In genomic region chr1:172364684-172365083, GRCm38 (mm10) we compare ENCODE assay signal across 8 mouse cellular contexts. TPM values are rescaled to one million over a fixed set of nuclear protein-coding genes. Genes with fewer than 3 reads are reported as not detected.
DNase-seq lines count a peak whose midpoint lies in the region; ATAC-seq lines count a peak whose summit lies in the region.

No protein-coding gene starts in this region.

- 9% methylated on average over 6 of the region's 6 CpGs for WGBS in hindbrain, embryonic 16.5 days
- 5% methylated on average over 6 of the region's 6 CpGs for WGBS in liver, embryonic 13.5 days (ENCODE audit: insufficient replicate concordance)
- 16% methylated on average over 6 of the region's 6 CpGs for WGBS in neural tube, embryonic 11.5 days

- peak; percentile 51; the same call in 1 of the 2 replicates for ATAC-seq in hindbrain, embryonic 16.5 days
- ATAC-seq in liver, embryonic 13.5 days (ENCODE audit: low read depth): peak; percentile 71
- ATAC-seq in neural tube, embryonic 11.5 days (ENCODE audit: insufficient read depth, low FRiP score, low TSS enrichment): no peak

- H3K4me2 ChIP-seq in hindbrain, embryonic 16.5 days (ENCODE audit: low read length): no peak overlapping the region
- peak overlapping the region; percentile 47 for H3K4me2 ChIP-seq in liver, embryonic 13.5 days
- H3K4me2 ChIP-seq in neural tube, embryonic 11.5 days (ENCODE audit: low read depth): no peak overlapping the region

- no peaks in the 10 kb centered on the region for H3K27me3 ChIP-seq in hindbrain, embryonic 16.5 days (replicated peaks; ENCODE audit: control insufficient read depth, insufficient read depth, low read length)
- H3K27me3 ChIP-seq in liver, embryonic 13.5 days: peaks cover 3% of the 10 kb centered on the region; the same call in 1 of the 2 replicates
- H3K27me3 ChIP-seq in neural tube, embryonic 11.5 days (ENCODE audit: control insufficient read depth, insufficient read depth, low read length): no peaks in the 10 kb centered on the region

- H3K36me3 ChIP-seq in hindbrain, embryonic 16.5 days (ENCODE audit: control insufficient read depth, insufficient read depth, low read length): no peaks in the 10 kb centered on the region
- no peaks in the 10 kb centered on the region for H3K36me3 ChIP-seq in liver, embryonic 13.5 days
- H3K36me3 ChIP-seq in neural tube, embryonic 11.5 days (ENCODE audit: control insufficient read depth, insufficient read depth, low read length): no peaks in the 10 kb centered on the region; the same call in 1 of the 2 replicates

- H3K9me3 ChIP-seq in hindbrain, embryonic 16.5 days (ENCODE audit: control insufficient read depth, low read length): no peaks in the 10 kb centered on the region
- H3K9me3 ChIP-seq in liver, embryonic 13.5 days (replicated peaks): no peaks in the 10 kb centered on the region
- H3K9me3 ChIP-seq in neural tube, embryonic 11.5 days (ENCODE audit: control insufficient read depth, low read length): no peaks in the 10 kb centered on the region

- no peak overlapping the region for H3K4me3 ChIP-seq in hindbrain, embryonic 16.5 days (ENCODE audit: low read length)
- H3K4me3 ChIP-seq in liver, embryonic 13.5 days (replicated peaks): 0 out of 2 replicates have a peak overlapping the region, but pooled peaks have one; percentile 15
- H3K4me3 ChIP-seq in neural tube, embryonic 11.5 days (ENCODE audit: low read depth, low read length): no peak overlapping the region

- peak; percentile 30 for DNase-seq in spleen, adult 12 weeks (ENCODE audit: low spot score)
- DNase-seq in spleen, adult 18-20 months: no peak
- peak; percentile 43 for DNase-seq in cerebellum, adult 8-10 months
- peak; percentile 51 for DNase-seq in forelimb bud, embryonic 11.5 days (ENCODE audit: low read depth, low spot score)
- DNase-seq in liver, embryonic 13.5 days: peak; percentile 81
- peak; percentile 68 for DNase-seq in neural tube, embryonic 11.5 days (ENCODE audit: low spot score)
- DNase-seq in thymus, postnatal 4 days: peak; percentile 68

- H3K4me1 ChIP-seq in hindbrain, embryonic 16.5 days (ENCODE audit: control insufficient read depth, insufficient read depth, low read depth, low read length): no peaks in the 10 kb centered on the region
- H3K4me1 ChIP-seq in liver, embryonic 13.5 days (replicated peaks): peaks cover 20% of the 10 kb centered on the region
- H3K4me1 ChIP-seq in neural tube, embryonic 11.5 days (ENCODE audit: control insufficient read depth, insufficient read depth, low read length): peaks cover 4% of the 10 kb centered on the region; the same call in 1 of the 2 replicates

- no peak overlapping the region for H3K9ac ChIP-seq in hindbrain, embryonic 16.5 days (ENCODE audit: low read depth, low read length)
- no peak overlapping the region for H3K9ac ChIP-seq in liver, embryonic 13.5 days
- no peak overlapping the region for H3K9ac ChIP-seq in neural tube, embryonic 11.5 days (ENCODE audit: low read length)

- no peak overlapping the region for H3K27ac ChIP-seq in hindbrain, embryonic 16.5 days (ENCODE audit: low read depth, low read length)
- H3K27ac ChIP-seq in liver, embryonic 13.5 days: no peak overlapping the region
- H3K27ac ChIP-seq in neural tube, embryonic 11.5 days (ENCODE audit: low read depth, low read length): no peak overlapping the region

RNA-seq across cellular contexts. Expression of gene Pigm, which starts 11.7 kb away (rescaled TPM):
- polyA plus RNA-seq in hindbrain, embryonic 16.5 days (2015; fragmentation: Nextera tagmentation; extraction: Ambion mirVana): 3.1 and 3.9 TPM in 2 replicates
- polyA plus RNA-seq in liver, embryonic 13.5 days (2015; fragmentation: Nextera tagmentation; extraction: Ambion mirVana): 2.4 and 2.7 TPM in 2 replicates
- 14.2 and 15.1 TPM in 2 replicates for polyA plus RNA-seq in neural tube, embryonic 11.5 days (2014; fragmentation: Nextera tagmentation; extraction: Ambion mirVana)

RNA-seq across cellular contexts. Expression of gene Kcnj10, which starts 23.7 kb away (rescaled TPM):
- 3.5 and 3.9 TPM in 2 replicates for polyA plus RNA-seq in hindbrain, embryonic 16.5 days (2015; fragmentation: Nextera tagmentation; extraction: Ambion mirVana)
- 0.03 and 0.07 TPM in 2 replicates for polyA plus RNA-seq in liver, embryonic 13.5 days (2015; fragmentation: Nextera tagmentation; extraction: Ambion mirVana)
- 0.85 and 0.93 TPM in 2 replicates for polyA plus RNA-seq in neural tube, embryonic 11.5 days (2014; fragmentation: Nextera tagmentation; extraction: Ambion mirVana)

RNA-seq across cellular contexts. Expression of gene Kcnj9, which starts 35.6 kb away (rescaled TPM):
- polyA plus RNA-seq in hindbrain, embryonic 16.5 days (2015; fragmentation: Nextera tagmentation; extraction: Ambion mirVana): 4.9 and 5.6 TPM in 2 replicates
- polyA plus RNA-seq in liver, embryonic 13.5 days (2015; fragmentation: Nextera tagmentation; extraction: Ambion mirVana): 0.05 TPM in 1 of 2 replicates, not detected in the other
- polyA plus RNA-seq in neural tube, embryonic 11.5 days (2014; fragmentation: Nextera tagmentation; extraction: Ambion mirVana): 0.30 and 0.84 TPM in 2 replicates

Comparison
In these comparisons a context has a peak if more than half of its experiments do, and no peak if none do; other contexts are left out.
1. DNase-seq: peak in spleen, adult 12 weeks (single experiment), cerebellum, adult 8-10 months (single experiment), forelimb bud, embryonic 11.5 days (single experiment), liver, embryonic 13.5 days (single experiment), neural tube, embryonic 11.5 days (single experiment) and thymus, postnatal 4 days (single experiment); none in spleen, adult 18-20 months (0 of 2).